Mouse (Mus musculus) v-Abl transformed pro-B cells (cell line): ENCODE results near the gene Tbk1.

Experiments used
- in situ Hi-C, 2 experiments: fragments of 400-800 bp; cut with MboI; formaldehyde crosslinking; loops; one replicate each; pipeline ENCODE4 v1.15.1; 2025; ENCODE audit not compliant: unreplicated experiment in 2 of 2

Gene Tbk1

GRCm38 (mm10) chr10:121586675-121587370 is at the start of gene Tbk1:
Gene Tbk1 (minus strand): TSS chr10:121586787.
- in situ Hi-C loops, result no loop called here

- in situ Hi-C loops, result loop anchor here (5.0 to 25.0 kb wide), 5 partner anchors 416 to 1151 kb away; no protein-coding TSS in a partner anchor
These were observed 49.7 kb upstream of the Tbk1 start for GRCm38 (mm10) chr10:121636276-121636675.

GRCm38 (mm10) chr10:121634159-121634558 is 47.6 kb upstream of the Tbk1 start:
- in situ Hi-C loops, result loop anchor here (10.0 to 25.0 kb wide), 3 partner anchors 672 to 1153 kb away; no protein-coding TSS in a partner anchor

DNA sequence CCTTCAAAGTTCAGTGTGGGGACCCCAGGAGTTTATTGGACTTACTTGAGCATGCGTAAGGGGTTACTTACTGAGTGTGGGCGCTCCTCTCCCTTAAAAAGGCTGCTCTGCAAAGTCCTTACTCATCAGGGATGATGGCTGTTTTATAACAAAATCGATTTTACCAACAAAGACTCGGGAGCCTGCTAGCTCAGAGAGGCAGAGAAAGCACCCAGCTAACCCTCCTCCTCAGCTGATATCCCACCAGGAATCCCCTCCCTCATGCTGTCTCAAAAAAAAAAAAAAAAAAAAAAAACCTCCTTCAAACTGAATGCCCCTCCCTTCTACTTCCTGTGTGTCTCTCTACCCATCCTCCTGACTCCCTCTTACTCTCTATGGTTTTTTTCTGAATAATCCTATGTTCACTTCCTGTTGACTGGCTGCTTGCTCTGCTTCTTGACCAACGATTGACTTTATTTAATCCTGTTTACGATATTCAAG is 42.0 kb upstream of the Tbk1 start:
- in situ Hi-C loops, result loop anchor here (10.0 to 25.0 kb wide), 3 partner anchors 666 to 1424 kb away; partner anchors contain the start of genes Irak3 (in 1 of the 2) and Tmbim4 (in 1 of the 2)

GRCm38 (mm10) chr10:121627216-121627852 is 40.7 kb upstream of the Tbk1 start:
- in situ Hi-C loops, result loop anchor here (10.0 to 25.0 kb wide), 3 partner anchors 665 to 1423 kb away; partner anchors contain the start of genes Irak3 (in 1 of the 2) and Tmbim4 (in 1 of the 2)

DNA sequence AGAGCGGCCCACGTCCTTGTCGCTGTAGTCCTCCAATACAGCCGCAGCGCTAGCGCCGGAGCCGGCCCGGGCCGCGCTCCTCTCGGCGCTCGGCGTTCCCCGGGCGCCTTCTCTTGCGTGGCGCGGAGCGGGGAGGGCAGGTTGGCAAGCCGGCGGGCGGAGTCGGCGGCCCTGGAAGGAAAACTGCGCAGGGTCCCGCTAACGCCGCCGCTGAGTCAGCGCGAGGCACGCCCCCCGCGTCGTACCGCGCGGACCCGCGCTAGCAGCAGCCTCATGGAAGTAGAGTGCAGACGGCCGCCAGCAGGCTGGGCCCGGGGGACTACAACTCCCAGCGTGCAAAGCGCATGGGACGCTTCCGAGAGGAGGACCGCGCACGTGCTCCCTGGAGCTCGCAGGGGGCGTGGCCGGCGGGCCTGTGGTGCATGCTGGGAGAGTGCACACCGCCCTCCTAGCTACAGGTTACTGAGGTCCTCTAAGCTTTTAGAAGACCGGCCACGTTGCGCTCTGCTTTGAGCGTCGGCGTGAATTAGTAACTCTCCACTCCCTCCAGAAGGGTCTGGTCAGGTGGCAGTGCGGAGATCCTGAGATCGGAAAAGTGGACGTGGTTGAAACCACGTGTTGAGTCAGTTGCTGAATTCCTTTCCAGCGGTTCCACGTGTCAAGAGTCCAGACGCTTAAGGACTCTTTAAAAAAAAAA is 39.7 kb upstream of the Tbk1 start, which contains the start of gene Xpot:
Xpot (minus strand) TSS at position 147 of the 697 bp plus-strand sequence.
- in situ Hi-C loops, result loop anchor here (10.0 to 25.0 kb wide), 3 partner anchors 664 to 1422 kb away; partner anchors contain the start of genes Irak3 (in 1 of the 2) and Tmbim4 (in 1 of the 2)

GRCm38 (mm10) chr10:121625407-121626185 is 39.0 kb upstream of the Tbk1 start:
- in situ Hi-C loops, result loop anchor here (10.0 to 25.0 kb wide), 3 partner anchors 663 to 1421 kb away; partner anchors contain the start of genes Irak3 (in 1 of the 2) and Tmbim4 (in 1 of the 2)

GRCm38 (mm10) chr10:121625006-121625405 is 38.4 kb upstream of the Tbk1 start:
- in situ Hi-C loops, result loop anchor here (10.0 to 25.0 kb wide), 3 partner anchors 663 to 1420 kb away; partner anchors contain the start of genes Irak3 (in 1 of the 2) and Tmbim4 (in 1 of the 2)

- in situ Hi-C loops, result loop anchor here (10.0 to 25.0 kb wide), 4 partner anchors 661 to 1564 kb away; partner anchors contain the start of genes Irak3 (in 1 of the 2), Tmbim4 (in 1 of the 2) and Usp15 (in 1 of the 2)
These were observed 37.1 kb upstream of the Tbk1 start for GRCm38 (mm10) chr10:121623670-121624069.

- in situ Hi-C loops, result loop anchor here (10.0 to 25.0 kb wide), 4 partner anchors 660 to 1565 kb away; partner anchors contain the start of genes Irak3 (in 1 of the 2), Tmbim4 (in 1 of the 2) and Usp15 (in 1 of the 2)
These were observed 35.8 kb upstream of the Tbk1 start for GRCm38 (mm10) chr10:121622431-121622830.

GRCm38 (mm10) chr10:121615935-121616334 is 29.3 kb upstream of the Tbk1 start:
- in situ Hi-C loops, result loop anchor here (25.0 kb wide), 3 partner anchors 654 to 1571 kb away; partner anchors contain the start of gene Usp15 (in 1 of the 2)

GRCm38 (mm10) chr10:121615146-121615870 is 28.7 kb upstream of the Tbk1 start:
- in situ Hi-C loops, result loop anchor here (25.0 kb wide), 3 partner anchors 653 to 1572 kb away; partner anchors contain the start of gene Usp15 (in 1 of the 2)

- in situ Hi-C loops, result loop anchor here (25.0 kb wide), 3 partner anchors 651 to 1574 kb away; partner anchors contain the start of gene Usp15 (in 1 of the 2)
These were observed 27.0 kb upstream of the Tbk1 start for GRCm38 (mm10) chr10:121613570-121613969.

- in situ Hi-C loops, result loop anchor here (25.0 kb wide), 3 partner anchors 650 to 1575 kb away; partner anchors contain the start of gene Usp15 (in 1 of the 2)
These were observed 25.9 kb upstream of the Tbk1 start for GRCm38 (mm10) chr10:121612448-121612847.

DNA sequence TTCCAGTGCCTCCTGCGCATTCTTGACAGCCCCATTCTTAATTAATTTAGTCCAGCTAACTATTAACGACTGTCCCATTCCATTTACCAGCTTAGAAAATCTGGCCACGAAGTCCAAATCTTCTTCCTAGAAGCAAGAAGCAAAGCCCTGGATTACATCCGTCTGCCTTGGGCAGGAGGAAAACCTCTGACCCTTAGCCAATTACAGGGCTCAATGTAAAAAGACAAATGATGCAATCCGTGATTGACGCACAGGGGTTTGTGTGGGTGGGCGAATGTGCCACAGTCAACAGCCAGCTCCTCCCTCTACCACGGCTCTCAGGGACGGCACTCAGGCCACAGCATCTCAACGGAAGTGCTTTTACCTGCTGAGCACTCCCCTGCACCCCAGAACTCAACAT is 25.0 kb upstream of the Tbk1 start:
- in situ Hi-C loops, result loop anchor here (25.0 kb wide), 3 partner anchors 649 to 1576 kb away; partner anchors contain the start of gene Usp15 (in 1 of the 2)

- in situ Hi-C loops, result loop anchor here (25.0 kb wide), 3 partner anchors 646 to 1579 kb away; partner anchors contain the start of gene Usp15 (in 1 of the 2)
These were observed 21.6 kb upstream of the Tbk1 start for GRCm38 (mm10) chr10:121608177-121608576.

- in situ Hi-C loops, result loop anchor here (25.0 kb wide), 3 partner anchors 642 to 1583 kb away; partner anchors contain the start of gene Usp15 (in 1 of the 2)
These were observed 18.2 kb upstream of the Tbk1 start for GRCm38 (mm10) chr10:121604632-121605344.
